Mouse (Mus musculus): ENCODE results near the gene Tenm2. TPM values are rescaled to one million over a fixed set of nuclear protein-coding genes. Genes with fewer than 3 reads are reported as not detected.

Gene Tenm2
- total and polyA plus RNA-seq, 3 experiments = not detected

GRCm38 (mm10) chr11:36269945-36270344 is 965.8 kb downstream of the Tenm2 start:
- no peaks in the 10 kb centered on the region for H3K79me2 ChIP-seq (ENCODE audit: control insufficient read depth, insufficient read depth, low read length, poor library complexity)
- H3K27ac ChIP-seq (ENCODE audit: control insufficient read depth, low read depth, low read length) = no peak overlapping the region
- no peak overlapping the region for H3K4me3 ChIP-seq (ENCODE audit: control insufficient read depth in 1 of 2, insufficient read depth in 1 of 2, low read depth in 2 of 2, low read length in 2 of 2)
- no peak for TF ChIP-seq SIN3A (IDR thresholded peaks at IDR 0.05; ENCODE audit: low read length)
- no peak for TF ChIP-seq MAZ (IDR thresholded peaks at IDR 0.05; ENCODE audit: low read depth, low read length)
- no peak for TF ChIP-seq RAD21 (IDR thresholded peaks at IDR 0.05; ENCODE audit: low read depth, low read length)
- no peak for TF ChIP-seq MAFK (IDR thresholded peaks at IDR 0.05; ENCODE audit: borderline replicate concordance, low read depth, low read length)
- TF ChIP-seq BHLHE40 (IDR thresholded peaks at IDR 0.05; ENCODE audit: borderline replicate concordance, low read depth, low read length) = no peak
- TF ChIP-seq ZC3H11A (IDR thresholded peaks at IDR 0.05; ENCODE audit: low read depth, low read length) = no peak
- no peak for TF ChIP-seq TAL1 (IDR thresholded peaks at IDR 0.05; ENCODE audit: low read length)
- no peak for TF ChIP-seq NRF1 (IDR thresholded peaks at IDR 0.05; ENCODE audit: insufficient read depth, low read depth, low read length, poor library complexity, severe bottlenecking)
- no peak for TF ChIP-seq MYC (IDR thresholded peaks at IDR 0.05; ENCODE audit: low read depth, low read length)
- TF ChIP-seq USF1 (IDR thresholded peaks at IDR 0.05; ENCODE audit: low read depth, low read length) = no peak
- no peak for TF ChIP-seq CHD2 (IDR thresholded peaks at IDR 0.05; ENCODE audit: low read length)
- TF ChIP-seq UBTF (IDR thresholded peaks at IDR 0.05; ENCODE audit: borderline replicate concordance, insufficient read depth, low read depth, low read length) = no peak
- no peak for TF ChIP-seq GATA1 (IDR thresholded peaks at IDR 0.05; ENCODE audit: low read depth, low read length)
- TF ChIP-seq CHD1 (IDR thresholded peaks at IDR 0.05; ENCODE audit: low read depth, low read length) = no peak
- TF ChIP-seq HCFC1 (IDR thresholded peaks at IDR 0.05; ENCODE audit: low read depth, low read length) = no peak
- no peak for TF ChIP-seq KAT2A (conservative IDR thresholded peaks at IDR 0.05; ENCODE audit: low read depth, low read length)
- TF ChIP-seq ZNF384 (IDR thresholded peaks at IDR 0.05; ENCODE audit: low read depth, low read length) = no peak
- TF ChIP-seq MXI1 (IDR thresholded peaks at IDR 0.05; ENCODE audit: low read depth, low read length) = no peak
- no peak for TF ChIP-seq USF2 (IDR thresholded peaks at IDR 0.05; ENCODE audit: borderline replicate concordance in 1 of 2, insufficient read depth in 1 of 2, low read depth in 1 of 2, low read length in 2 of 2)
- TF ChIP-seq EP300 (IDR thresholded peaks at IDR 0.05; ENCODE audit: low read depth in 1 of 2, low read length in 2 of 2) = no peak
- no peaks in the 10 kb centered on the region for H3K27me3 ChIP-seq (ENCODE audit: control insufficient read depth in 1 of 2, insufficient read depth in 2 of 2, low read length in 2 of 2)
- DNase-seq (ENCODE audit: low read depth, low spot score) = no peak
- no peak overlapping the region for H3K9ac ChIP-seq (ENCODE audit: control insufficient read depth, low read depth, low read length, poor library complexity, severe bottlenecking)
- no peaks in the 10 kb centered on the region for H3K9me3 ChIP-seq (replicated peaks; ENCODE audit: insufficient read depth, low read length)
- peaks cover 0 to 4% of the 10 kb centered on the region in 2 experiments; a peak in 2 of 4 replicates for H3K36me3 ChIP-seq (ENCODE audit: control insufficient read depth in 1 of 2, insufficient read depth in 2 of 2, low read length in 2 of 2)
- H3K4me1 ChIP-seq (ENCODE audit: control insufficient read depth in 1 of 2, insufficient read depth in 2 of 2, low read length in 2 of 2) = peaks cover 0 to 4% of the 10 kb centered on the region in 2 experiments; a peak in 2 of 4 replicates

Measured in MEL (cell line).